Mouse (Mus musculus) liver, adult 2 months (tissue): ENCODE data around the gene Sf1. TPM values are rescaled to one million over a fixed set of nuclear protein-coding genes. Genes with fewer than 3 reads are reported as not detected.

Experiments used
- DNase-seq: peaks from one replicate; pipeline ENCODE4 v3.0.0-alpha.2; 2011; ENCODE audit warnings: low read depth, low spot score; ENCODE audit errors: extremely low read depth
- H3K27ac ChIP-seq: fragments of 200-500 bp; replicated peaks from 2 replicates; pipeline ENCODE4 v1.5.1; 2012; ENCODE audit warnings: low read depth, mild to moderate bottlenecking, control low read depth, inconsistent platforms, low read length; ENCODE audit not compliant: insufficient read depth
- H3K27me3 ChIP-seq: fragments of 200-500 bp; 2 replicates; pipeline ENCODE4 v1.6.1; 2012; ENCODE audit warnings: mild to moderate bottlenecking, moderate library complexity, low read length, inconsistent platforms; ENCODE audit not compliant: control insufficient read depth, insufficient read depth
- H3K36me3 ChIP-seq: fragments of 200-500 bp; 2 replicates; pipeline ENCODE4 v1.6.1; 2012; ENCODE audit warnings: low read length, inconsistent platforms; ENCODE audit not compliant: control insufficient read depth, insufficient read depth
- H3K4me1 ChIP-seq: fragments of 200-500 bp; 2 replicates; pipeline ENCODE4 v1.6.1; 2011; ENCODE audit warnings: low read length; ENCODE audit not compliant: control insufficient read depth, insufficient read depth
- H3K4me3 ChIP-seq: fragments of 200-500 bp; 2 replicates; pipeline ENCODE4 v1.5.1; 2011; ENCODE audit warnings: low read depth, mild to moderate bottlenecking, control low read depth, low read length, moderate library complexity; ENCODE audit not compliant: insufficient read depth
- H3K79me2 ChIP-seq: fragments of 200-500 bp; 2 replicates; pipeline ENCODE4 v1.6.1; 2012; ENCODE audit warnings: inconsistent platforms, mild to moderate bottlenecking, low read length, moderate library complexity; ENCODE audit not compliant: control insufficient read depth, insufficient read depth
- H3K9ac ChIP-seq: fragments of 200-500 bp; 2 replicates; pipeline ENCODE4 v1.6.1; 2012; ENCODE audit warnings: low read depth, mild to moderate bottlenecking, control low read depth, inconsistent platforms, low read length
- CTCF ChIP-seq: fragments of 200-500 bp; IDR thresholded peaks from 2 replicates; pipeline ENCODE4 v1.5.1; 2011; ENCODE audit warnings: low read depth, low read length, control low read depth
- POLR2A ChIP-seq: fragments of 200-500 bp; IDR thresholded peaks from 2 replicates; pipeline ENCODE4 v1.6.1; 2011; ENCODE audit warnings: low read length, control low read depth; ENCODE audit not compliant: insufficient read depth; ENCODE audit errors: extremely low read depth
- WGBS: fragments of 180-500 bp; shearing (Covaris S2); methylation state at CpG from one replicate; pipeline ENCODE4 v1.1.7; 2018; 5-methylcytosine and 5-hydroxymethylcytosine counted together
- polyA plus RNA-seq: library from polyadenylated mRNA; depleted of rRNA; stranded (reverse); fragments of >200 nt; gene quantifications from 2 replicates; pipeline ENCODE4 v1.2.3, GENCODE M21; 2012
- total RNA-seq: library from RNA; depleted of rRNA; stranded (reverse); fragments of >200 nt; gene quantifications from 2 replicates; pipeline ENCODE4 v1.2.3, GENCODE M21; 2014

Sf1 gene
- total and polyA plus RNA-seq, 2 experiments = 28.5 to 62.8 TPM

- H3K9ac ChIP-seq = no peak overlapping the region
- no peak overlapping the region for H3K4me3 ChIP-seq
- DNase-seq = no peak
- TF ChIP-seq CTCF (peak; percentile 25; the same call in 1 of the 2 replicates), POLR2A (no peak)
- WGBS = 96% methylated on average over 14 of the region's 14 CpGs
- H3K27ac ChIP-seq = no peak overlapping the region
- no peaks in the 10 kb centered on the region for H3K36me3 ChIP-seq
- H3K27me3 ChIP-seq = no peaks in the 10 kb centered on the region
- no peaks in the 10 kb centered on the region for H3K79me2 ChIP-seq
- H3K4me1 ChIP-seq = no peaks in the 10 kb centered on the region
Observed at GRCm38 (mm10) chr19:6392743-6393393, 29.4 kb downstream of the Sf1 start.

- Histone ChIP-seq H3K36me3 (no peaks in the 10 kb centered on the region), H3K79me2 (no peaks in the 10 kb centered on the region), H3K4me1 (no peaks in the 10 kb centered on the region), H3K27ac (no peak overlapping the region), H3K4me3 (no peak overlapping the region), H3K27me3 (no peaks in the 10 kb centered on the region), H3K9ac (no peak overlapping the region)
- 94% methylated on average over 16 of the region's 16 CpGs for WGBS
- TF ChIP-seq POLR2A (no peak), CTCF (no peak)
- DNase-seq = no peak
Observed at GRCm38 (mm10) chr19:6393637-6394036, 30.1 kb downstream of the Sf1 start.

- Histone ChIP-seq H3K27ac (no peak overlapping the region), H3K36me3 (no peaks in the 10 kb centered on the region), H3K27me3 (no peaks in the 10 kb centered on the region), H3K4me1 (no peaks in the 10 kb centered on the region), H3K4me3 (no peak overlapping the region), H3K9ac (no peak overlapping the region), H3K79me2 (no peaks in the 10 kb centered on the region)
- TF ChIP-seq POLR2A = no peak
- TF ChIP-seq CTCF = no peak
- 91% methylated on average over 5 of the region's 5 CpGs for WGBS
- no peak for DNase-seq
Observed at GRCm38 (mm10) chr19:6396237-6396636, 32.7 kb downstream of the Sf1 start.

GRCm38 (mm10) chr19:6397582-6398249, 34.2 kb downstream of the Sf1 start:
- no peak for DNase-seq
- no peak overlapping the region for H3K27ac ChIP-seq
- WGBS = 93% methylated on average over 22 of the region's 22 CpGs

GRCm38 (mm10) chr19:6398447-6399284, 35.2 kb downstream of the Sf1 start:
- Histone ChIP-seq H3K9ac (peak overlapping the region; percentile 7; the same call in 1 of the 2 replicates), H3K79me2 (no peaks in the 10 kb centered on the region), H3K27me3 (no peaks in the 10 kb centered on the region), H3K4me1 (no peaks in the 10 kb centered on the region; the same call in 1 of the 2 replicates), H3K27ac (peak overlapping the region; percentile 19), H3K4me3 (peak overlapping the region; percentile 56), H3K36me3 (no peaks in the 10 kb centered on the region)
- TF ChIP-seq POLR2A (no peak), CTCF (no peak)
- WGBS = 3% methylated on average over 39 of the region's 39 CpGs
- DNase-seq = no peak

More at GRCm38 (mm10) chr19:6397582-6398249, 34.2 kb downstream of the Sf1 start:
- no peak overlapping the region for H3K9ac ChIP-seq
- H3K4me1 ChIP-seq = no peaks in the 10 kb centered on the region; the same call in 1 of the 2 replicates
- TF ChIP-seq CTCF = no peak
- TF ChIP-seq POLR2A = no peak
- no peaks in the 10 kb centered on the region for H3K36me3 ChIP-seq
- H3K79me2 ChIP-seq = no peaks in the 10 kb centered on the region
- H3K4me3 ChIP-seq = no peak overlapping the region
- no peaks in the 10 kb centered on the region for H3K27me3 ChIP-seq
